Mouse (Mus musculus) MEL (cell line): ENCODE data around the gene Mpzl3. TPM values are rescaled to one million over a fixed set of nuclear protein-coding genes. Genes with fewer than 3 reads are reported as not detected.

Experiments
- DNase-seq: peaks from one replicate; pipeline ENCODE4 v3.0.0; 2011; ENCODE audit warnings: low read depth, low spot score
- H3K27ac ChIP-seq: 2 replicates; pipeline ENCODE4 v1.5.1; 2012; ENCODE audit warnings: low read depth, mild to moderate bottlenecking, control low read depth, low read length, moderate library complexity; ENCODE audit not compliant: control insufficient read depth
- H3K27me3 ChIP-seq, 2 experiments: fragments of 150-350 bp in 1 of 2; sonication (generic) in 1 of 2; 2 replicates each; pipeline ENCODE4 v1.6.1; 2012; ENCODE audit warnings: low read length in 2 of 2, mild to moderate bottlenecking in 2 of 2, improper control_type of control experiment in 1 of 2, moderate library complexity in 1 of 2; ENCODE audit not compliant: insufficient read depth in 2 of 2, control insufficient read depth in 1 of 2
- H3K36me3 ChIP-seq, 2 experiments: 2 replicates each; pipeline ENCODE4 v1.6.1; 2012 to 2014; ENCODE audit warnings: low read length in 2 of 2, improper control_type of control experiment in 1 of 2, inconsistent platforms in 1 of 2, mild to moderate bottlenecking in 1 of 2; ENCODE audit not compliant: insufficient read depth in 2 of 2, control insufficient read depth in 1 of 2
- H3K4me1 ChIP-seq, 2 experiments: fragments of 150-350 bp in 1 of 2; sonication (generic) in 1 of 2; 2 replicates each; pipeline ENCODE4 v1.6.1; 2012; ENCODE audit warnings: low read length in 2 of 2, improper control_type of control experiment in 1 of 2, mild to moderate bottlenecking in 1 of 2; ENCODE audit not compliant: insufficient read depth in 2 of 2, control insufficient read depth in 1 of 2
- H3K4me3 ChIP-seq, 2 experiments: fragments of 150-350 bp in 1 of 2; sonication (generic) in 1 of 2; 2 replicates each; pipeline ENCODE4 v1.5.1; 2012; ENCODE audit warnings: low read depth in 2 of 2, low read length in 2 of 2, mild to moderate bottlenecking in 2 of 2, moderate library complexity in 2 of 2, control low read depth in 1 of 2, improper control_type of control experiment in 1 of 2; ENCODE audit not compliant: control insufficient read depth in 1 of 2, insufficient read depth in 1 of 2
- H3K79me2 ChIP-seq: 2 replicates; pipeline ENCODE4 v1.6.1; 2012; ENCODE audit warnings: mild to moderate bottlenecking, low read length, moderate library complexity; ENCODE audit not compliant: control insufficient read depth, poor library complexity, insufficient read depth
- H3K9ac ChIP-seq: 2 replicates; pipeline ENCODE4 v1.6.1; 2012; ENCODE audit warnings: low read depth, mild to moderate bottlenecking, control low read depth, low read length, moderate library complexity; ENCODE audit not compliant: control insufficient read depth, poor library complexity, severe bottlenecking
- H3K9me3 ChIP-seq: fragments of 150-350 bp; sonication (generic); replicated peaks from 2 replicates; pipeline ENCODE4 v1.6.1; 2012; ENCODE audit warnings: mild to moderate bottlenecking, low read length, improper control_type of control experiment, moderate library complexity; ENCODE audit not compliant: insufficient read depth
- BHLHE40 ChIP-seq: IDR thresholded peaks from 2 replicates; pipeline ENCODE4 v1.6.1; 2012; ENCODE audit warnings: low read depth, mild to moderate bottlenecking, inconsistent platforms, low read length, improper control_type of control experiment, borderline replicate concordance
- CTCF ChIP-seq, 3 experiments: IDR thresholded peaks in 2 of 3; conservative IDR thresholded peaks in 1 of 3; 2 replicates each; pipeline ENCODE4 v1.5.1; 2011 to 2012; ENCODE audit warnings: low read length in 3 of 3, low read depth in 2 of 3, mild to moderate bottlenecking in 2 of 3, improper control_type of control experiment in 1 of 3, inconsistent platforms in 1 of 3, mixed read lengths in 1 of 3, moderate library complexity in 1 of 3; ENCODE audit not compliant: control insufficient read depth in 1 of 3, insufficient read depth in 1 of 3, poor library complexity in 1 of 3, severe bottlenecking in 1 of 3
- E2F4 ChIP-seq: IDR thresholded peaks from 2 replicates; pipeline ENCODE4 v1.6.1; 2011; ENCODE audit warnings: low read depth, low read length, improper control_type of control experiment, borderline replicate concordance
- ELF1 ChIP-seq: IDR thresholded peaks from 2 replicates; pipeline ENCODE4 v1.6.1; 2014; ENCODE audit warnings: low read depth, mild to moderate bottlenecking, inconsistent platforms, low read length, improper control_type of control experiment, moderate library complexity
- EP300 ChIP-seq, 2 experiments: IDR thresholded peaks; 2 replicates each; pipeline ENCODE4 v1.6.1; 2011; ENCODE audit warnings: improper control_type of control experiment in 2 of 2, low read length in 2 of 2, low read depth in 1 of 2, mild to moderate bottlenecking in 1 of 2
- ETS1 ChIP-seq: IDR thresholded peaks from 2 replicates; pipeline ENCODE4 v1.6.1; 2012; ENCODE audit warnings: low read depth, mild to moderate bottlenecking, inconsistent platforms, low read length, improper control_type of control experiment, moderate library complexity
- GABPA ChIP-seq: IDR thresholded peaks from 2 replicates; pipeline ENCODE4 v1.6.1; 2012; ENCODE audit warnings: low read depth, mild to moderate bottlenecking, inconsistent platforms, low read length, improper control_type of control experiment, moderate library complexity
- GATA1 ChIP-seq: IDR thresholded peaks from 2 replicates; pipeline ENCODE4 v1.6.1; 2011; ENCODE audit warnings: low read depth, low read length, improper control_type of control experiment
- HCFC1 ChIP-seq: IDR thresholded peaks from 2 replicates; pipeline ENCODE4 v1.6.1; 2012; ENCODE audit warnings: low read depth, mild to moderate bottlenecking, inconsistent platforms, low read length, improper control_type of control experiment, moderate library complexity
- JUND ChIP-seq: IDR thresholded peaks from 2 replicates; pipeline ENCODE4 v1.6.1; 2011; ENCODE audit warnings: low read depth, mild to moderate bottlenecking, improper control_type of control experiment, low read length
- KAT2A ChIP-seq: conservative IDR thresholded peaks from 2 replicates; pipeline ENCODE4 v1.6.1; 2012; ENCODE audit warnings: low read depth, low read length, improper control_type of control experiment, inconsistent platforms
- MAX ChIP-seq: IDR thresholded peaks from 2 replicates; pipeline ENCODE4 v1.6.1; 2011; ENCODE audit warnings: low read length, improper control_type of control experiment
- MXI1 ChIP-seq: IDR thresholded peaks from 2 replicates; pipeline ENCODE4 v1.6.1; 2011; ENCODE audit warnings: mild to moderate bottlenecking, low read depth, low read length, improper control_type of control experiment
- MYC ChIP-seq: IDR thresholded peaks from 2 replicates; pipeline ENCODE4 v1.6.1; 2011; ENCODE audit warnings: low read depth, mild to moderate bottlenecking, low read length, improper control_type of control experiment, moderate library complexity
- NELFE ChIP-seq: IDR thresholded peaks from 2 replicates; pipeline ENCODE4 v1.6.1; 2011; ENCODE audit warnings: low read depth, low read length, improper control_type of control experiment
- NRF1 ChIP-seq: IDR thresholded peaks from 2 replicates; pipeline ENCODE4 v1.6.1; 2014; ENCODE audit warnings: low read depth, mild to moderate bottlenecking, inconsistent platforms, low read length, improper control_type of control experiment, moderate library complexity; ENCODE audit not compliant: poor library complexity, insufficient read depth, severe bottlenecking
- POLR2A ChIP-seq, 2 experiments: IDR thresholded peaks; 2 replicates each; pipeline ENCODE4 v1.6.1; 2011 to 2012; ENCODE audit warnings: low read length in 2 of 2, mild to moderate bottlenecking in 2 of 2, control low read depth in 1 of 2, improper control_type of control experiment in 1 of 2, low read depth in 1 of 2, moderate library complexity in 1 of 2; ENCODE audit not compliant: control insufficient read depth in 1 of 2, insufficient read depth in 1 of 2, poor library complexity in 1 of 2
- RAD21 ChIP-seq: IDR thresholded peaks from 2 replicates; pipeline ENCODE4 v1.6.1; 2011; ENCODE audit warnings: mild to moderate bottlenecking, low read depth, low read length, improper control_type of control experiment
- RCOR1 ChIP-seq: IDR thresholded peaks from 2 replicates; pipeline ENCODE4 v1.6.1; 2012; ENCODE audit warnings: low read depth, mild to moderate bottlenecking, inconsistent platforms, low read length, improper control_type of control experiment
- SIN3A ChIP-seq: IDR thresholded peaks from 2 replicates; pipeline ENCODE4 v1.6.1; 2012; ENCODE audit warnings: low read length, improper control_type of control experiment, inconsistent platforms
- SMC3 ChIP-seq: IDR thresholded peaks from 2 replicates; pipeline ENCODE4 v1.6.1; 2011; ENCODE audit warnings: low read depth, low read length, improper control_type of control experiment
- TAL1 ChIP-seq: IDR thresholded peaks from 2 replicates; pipeline ENCODE4 v1.6.1; 2012; ENCODE audit warnings: mild to moderate bottlenecking, inconsistent platforms, low read length, moderate library complexity, mixed read lengths
- TBP ChIP-seq: IDR thresholded peaks from 2 replicates; pipeline ENCODE4 v1.8.0; 2011; ENCODE audit warnings: low read depth, low read length, improper control_type of control experiment
- TCF12 ChIP-seq: IDR thresholded peaks from 2 replicates; pipeline ENCODE4 v1.6.1; 2014; ENCODE audit warnings: low read depth, mild to moderate bottlenecking, inconsistent platforms, low read length, improper control_type of control experiment, moderate library complexity
- UBTF ChIP-seq: IDR thresholded peaks from 2 replicates; pipeline ENCODE4 v1.6.1; 2012; ENCODE audit warnings: low read depth, mild to moderate bottlenecking, inconsistent platforms, low read length, improper control_type of control experiment, moderate library complexity, borderline replicate concordance; ENCODE audit not compliant: insufficient read depth
- USF1 ChIP-seq: IDR thresholded peaks from 2 replicates; pipeline ENCODE4 v1.6.1; 2014; ENCODE audit warnings: low read depth, mild to moderate bottlenecking, inconsistent platforms, low read length, improper control_type of control experiment, moderate library complexity
- USF2 ChIP-seq, 2 experiments: IDR thresholded peaks; 2 replicates each; pipeline ENCODE4 v1.6.1; 2011 to 2012; ENCODE audit warnings: improper control_type of control experiment in 2 of 2, low read length in 2 of 2, borderline replicate concordance in 1 of 2, inconsistent platforms in 1 of 2, low read depth in 1 of 2, mild to moderate bottlenecking in 1 of 2; ENCODE audit not compliant: insufficient read depth in 1 of 2
- ZC3H11A ChIP-seq: IDR thresholded peaks from 2 replicates; pipeline ENCODE4 v1.6.1; 2012; ENCODE audit warnings: low read depth, mild to moderate bottlenecking, inconsistent platforms, low read length, improper control_type of control experiment
- ZKSCAN1 ChIP-seq: IDR thresholded peaks from 2 replicates; pipeline ENCODE4 v1.6.1; 2012; ENCODE audit warnings: low read depth, mild to moderate bottlenecking, inconsistent platforms, low read length, improper control_type of control experiment, moderate library complexity
- polyA plus RNA-seq, 2 experiments: library from polyadenylated mRNA; stranded (reverse) in 1 of 2; unstranded in 1 of 2; fragments of >175 nt in 1 of 2; fragments of >200 nt in 1 of 2; gene quantifications; 2 replicates each; pipeline versions ENCODE4 v1.2.1 to v1.2.4; 2012; ENCODE audit warnings: low replicate concordance in 2 of 2, low read depth in 1 of 2; ENCODE audit not compliant: insufficient read length in 2 of 2, insufficient read depth in 1 of 2, missing spikeins in 1 of 2
- total RNA-seq: library from RNA; depleted of rRNA; stranded (reverse); fragments of 300-350 nt; gene quantifications from 2 replicates; pipeline ENCODE4 v1.2.3, GENCODE M21; 2012

Mpzl3 gene
- total and polyA plus RNA-seq, 3 experiments, result not detected

GRCm38 (mm10) chr9:45046973-45047372 is 8.0 kb upstream of the Mpzl3 start:
- H3K79me2 ChIP-seq, result no peaks in the 10 kb centered on the region

GRCm38 (mm10) chr9:45048511-45048910 is 6.5 kb upstream of the Mpzl3 start:
- Histone ChIP-seq H3K4me1 (peaks cover 14 to 23% of the 10 kb centered on the region in 2 experiments), H3K79me2 (no peaks in the 10 kb centered on the region), H3K27me3 (peaks cover 0 to 8% of the 10 kb centered on the region in 2 experiments; a peak in 2 of 4 replicates), H3K4me3 (peak overlapping the region; percentile 28 to 50; a peak in 3 of 4 replicates), H3K9ac (peak overlapping the region; percentile 39), H3K27ac (0 out of 2 replicates have a peak overlapping the region, but pooled peaks have one; percentile 31), H3K36me3 (peaks cover 0 to 15% of the 10 kb centered on the region in 2 experiments; a peak in 2 of 4 replicates), H3K9me3 (no peaks in the 10 kb centered on the region)
- peak; percentile 79 for DNase-seq
- TF ChIP-seq GABPA (no peak), HCFC1 (0 out of 2 replicates have a peak, but pooled peaks have one; percentile 23), MXI1 (peak; percentile 48; the same call in 1 of the 2 replicates), ZKSCAN1 (no peak), CTCF (IDR thresholded peaks at IDR 0.05 in 2 of 3, conservative IDR thresholded peaks at IDR 0.05 in 1 of 3; ENCODE audit: control insufficient read depth in 1 of 3, insufficient read depth in 1 of 3, low read depth in 2 of 3, low read length in 3 of 3, poor library complexity in 1 of 3, severe bottlenecking in 1 of 3) (peak; percentile 28 to 85 (median 80); a peak in 5 of 6 replicates), GATA1 (0 out of 2 replicates have a peak, but pooled peaks have one; percentile 20), ZC3H11A (peak; percentile 40), SIN3A (peak; percentile 70), SMC3 (peak; percentile 75), BHLHE40 (no peak), TCF12 (peak; percentile 33; the same call in 1 of the 2 replicates), RAD21 (peak; percentile 49)

More at GRCm38 (mm10) chr9:45046973-45047372, 8.0 kb upstream of the Mpzl3 start:
- H3K36me3 ChIP-seq, result peaks cover 0 to 18% of the 10 kb centered on the region in 2 experiments; a peak in 2 of 4 replicates
- H3K27ac ChIP-seq, result peak overlapping the region; percentile 56
- DNase-seq, result peak; percentile 79
- H3K4me1 ChIP-seq, result peaks cover 14 to 30% of the 10 kb centered on the region in 2 experiments
- H3K4me3 ChIP-seq, result peak overlapping the region; percentile 31 to 42; a peak in 3 of 4 replicates
- no peaks in the 10 kb centered on the region for H3K9me3 ChIP-seq
- no peak for TF ChIP-seq KAT2A
- TF ChIP-seq ELF1, result peak; percentile 76
- no peak for TF ChIP-seq ZC3H11A
- TF ChIP-seq UBTF, result no peak
- TF ChIP-seq NELFE, result peak; percentile 48; the same call in 1 of the 2 replicates
- no peak for TF ChIP-seq RCOR1
- TF ChIP-seq ETS1, result 0 out of 2 replicates have a peak, but pooled peaks have one; percentile 15
- peak; percentile 82 for TF ChIP-seq USF1
- TF ChIP-seq NRF1, result peak; percentile 45; the same call in 1 of the 2 replicates
- peak; percentile 34; the same call in 1 of the 2 replicates for TF ChIP-seq TBP
- TF ChIP-seq HCFC1, result peak; percentile 47; the same call in 1 of the 2 replicates
- no peak for TF ChIP-seq JUND
- TF ChIP-seq GATA1, result 0 out of 2 replicates have a peak, but pooled peaks have one; percentile 33
- TF ChIP-seq MYC, result peak; percentile 51; the same call in 1 of the 2 replicates
- TF ChIP-seq MAX, result peak; percentile 77
- TF ChIP-seq TAL1, result peak; percentile 14; the same call in 1 of the 2 replicates
- TF ChIP-seq ZKSCAN1, result no peak
- peak; percentile 83; the same call in 1 of the 2 replicates for TF ChIP-seq E2F4
- peak in 1 of 2 experiments; percentile 43; a peak in 2 of 4 replicates for TF ChIP-seq EP300 (IDR thresholded peaks at IDR 0.05; ENCODE audit: low read depth in 1 of 2, low read length in 2 of 2)
- peak in 1 of 2 experiments; percentile 44; a peak in 1 of 4 replicates for TF ChIP-seq POLR2A (IDR thresholded peaks at IDR 0.05; ENCODE audit: control insufficient read depth in 1 of 2, insufficient read depth in 1 of 2, low read depth in 1 of 2, low read length in 2 of 2, poor library complexity in 1 of 2)
- TF ChIP-seq USF2 (IDR thresholded peaks at IDR 0.05; ENCODE audit: borderline replicate concordance in 1 of 2, insufficient read depth in 1 of 2, low read depth in 1 of 2, low read length in 2 of 2), result peak in 1 of 2 experiments; percentile 38; a peak in 1 of 4 replicates
- TF ChIP-seq SIN3A, result peak; percentile 64; the same call in 1 of the 2 replicates
- peak overlapping the region; percentile 45 for H3K9ac ChIP-seq
- H3K27me3 ChIP-seq, result no peaks in the 10 kb centered on the region
